Mouse (Mus musculus) adrenal gland, adult 10 weeks (tissue): ENCODE measurements around the gene Gm28047. TPM values are rescaled to one million over a fixed set of nuclear protein-coding genes. Genes with fewer than 3 reads are reported as not detected.

Experiments used
- polyA plus RNA-seq: library from polyadenylated mRNA; stranded (reverse); fragments of 350-450 nt; fragmentation: Illumina TruSeq; extraction: RNeasy Lipid Tissue Mini Kit (QIAGEN cat#74804); gene quantifications from one replicate; pipeline ENCODE4 v1.2.3, GENCODE M21; 2014; ENCODE audit warnings: low read depth, low replicate concordance

Gene Gm28047
- not detected for polyA plus RNA-seq

GRCm38 (mm10) chr15:102624970-102625686 is at the start of gene Gm28047, which contains the start of gene Atf7:
Gene Gm28047, minus strand, starts transcription at chr15:102625067.
Gene Atf7, minus strand, starts transcription at chr15:102625464.

DNA sequence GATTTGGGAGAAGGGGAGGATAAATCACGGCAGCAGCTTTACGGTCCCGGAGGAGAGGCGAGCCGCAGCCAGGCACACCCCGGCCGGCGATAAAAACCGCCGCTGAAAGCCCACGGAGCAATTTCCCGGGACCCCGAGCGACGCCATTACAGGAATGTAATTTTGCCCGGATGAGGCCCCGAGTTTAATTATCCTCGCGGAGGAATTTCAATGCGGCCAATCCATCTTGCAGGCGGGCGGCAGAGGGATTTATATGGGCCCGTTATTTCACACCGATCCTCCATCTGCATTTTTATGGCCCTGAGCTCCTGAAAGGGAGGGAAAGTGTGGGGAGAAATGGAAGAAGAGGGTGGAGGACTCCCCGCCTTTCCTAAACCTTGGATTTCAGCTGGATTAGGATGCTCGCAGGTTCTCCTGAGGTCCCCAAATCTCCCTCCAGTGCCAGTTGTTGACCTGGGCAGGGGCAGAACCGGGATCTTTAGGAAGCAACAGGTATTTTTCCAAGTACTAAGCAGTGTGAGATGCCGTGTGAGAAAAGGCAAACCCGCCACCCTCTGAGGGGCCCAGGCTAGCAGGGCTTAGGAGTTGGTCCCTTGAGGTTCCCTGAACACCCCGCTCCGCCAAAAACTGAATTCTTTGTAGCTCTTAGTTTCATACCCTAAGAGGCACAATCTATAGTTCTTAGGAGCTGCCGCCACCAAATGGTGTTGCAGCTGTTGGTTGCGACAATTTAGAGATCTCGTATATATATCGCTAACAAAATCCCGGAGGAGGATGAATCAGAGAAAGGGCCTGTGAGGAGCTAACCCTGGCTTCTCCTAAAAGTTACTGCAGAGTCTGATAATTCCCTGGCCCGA is 47.6 kb upstream of the Gm28047 start, which contains the start of gene Atp5g2:
TSS of gene Atp5g2 (minus strand) at position 138 of the 857 bp plus-strand sequence.

GRCm38 (mm10) chr15:102524892-102525485 is 99.9 kb downstream of the Gm28047 start, which contains the start of gene Npff:
Gene Npff, minus strand, starts transcription at chr15:102524942.

GRCm38 (mm10) chr15:102517976-102518858 is 106.7 kb downstream of the Gm28047 start, which contains the start of gene Tarbp2:
Gene Tarbp2, plus strand, starts transcription at chr15:102518192.

GRCm38 (mm10) chr15:102516728-102517404 is 108.0 kb downstream of the Gm28047 start, which contains the start of gene Map3k12:
Gene Map3k12, minus strand, starts transcription at chr15:102517064.

DNA sequence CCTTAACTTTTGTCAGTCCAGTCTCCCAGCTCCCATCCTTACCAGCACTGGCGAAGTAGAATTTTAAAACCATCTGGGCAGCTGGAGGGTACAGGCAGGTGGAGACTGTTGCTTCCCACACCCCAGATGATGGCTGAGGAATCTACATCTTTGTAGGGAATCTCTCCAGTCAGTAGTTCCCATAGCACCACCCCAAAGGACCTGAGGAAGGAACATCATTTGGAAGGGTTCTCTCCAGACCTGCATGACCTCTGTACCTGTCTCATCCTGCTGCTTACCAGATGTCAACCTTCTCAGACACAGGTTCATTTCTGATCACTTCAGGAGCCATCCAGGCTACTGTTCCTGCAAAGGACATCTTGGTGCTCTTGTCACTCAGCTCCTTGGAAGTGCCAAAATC is 121.4 kb downstream of the Gm28047 start, which contains the start of gene Gm10337:
TSS of gene Gm10337 (plus strand) at position 276 of the 400 bp plus-strand sequence.

Other genes with a start within 250 kb of the Gm28047 start
- 91.2 TPM for gene Sp1, start 218.9 kb downstream of the Gm28047 start, polyA plus RNA-seq
- not detected for gene Amhr2, start 179.7 kb downstream of the Gm28047 start, polyA plus RNA-seq
- gene Prr13, start 166.0 kb downstream of the Gm28047 start, polyA plus RNA-seq = 111 TPM
- gene Pcbp2, start 154.5 kb downstream of the Gm28047 start, polyA plus RNA-seq = 672 TPM
- gene Gm10337, start 121.3 kb downstream of the Gm28047 start, polyA plus RNA-seq = not detected
- gene Map3k12, start 108.0 kb downstream of the Gm28047 start, polyA plus RNA-seq = 3.4 TPM
- gene Tarbp2, start 106.9 kb downstream of the Gm28047 start, polyA plus RNA-seq = 0.70 TPM
- gene Npff, start 100.1 kb downstream of the Gm28047 start, polyA plus RNA-seq = not detected
- gene Atf7, start 397 bp upstream of the Gm28047 start, polyA plus RNA-seq = 51.1 TPM
- gene Atp5g2, start 47.3 kb upstream of the Gm28047 start, polyA plus RNA-seq = 10.4 TPM
- 161 TPM for gene Calcoco1, start 97.1 kb upstream of the Gm28047 start, polyA plus RNA-seq